8 mouse cellular contexts compared by ENCODE assay signal in genomic region chr7:63212084-63212723, GRCm38 (mm10). TPM values are rescaled to one million over a fixed set of nuclear protein-coding genes. Genes with fewer than 3 reads are reported as not detected.
DNase-seq lines count a peak whose midpoint lies in the region; ATAC-seq and TF ChIP-seq lines count a peak whose summit lies in the region.
"Had no signal": no experiment of that assay in that cellular context is flagged by ENCODE, and none has a peak within 500 bp of the region (broad histone marks: within the 10 kb centered on the region; RNA-seq: fewer than 3 reads in every experiment).

Gene Chrna7, minus strand, starts transcription at chr7:63212569.

- no peaks in the 10 kb centered on the region for H3K4me1 ChIP-seq in brown adipose tissue, adult 24 weeks (ENCODE audit: control insufficient read depth, insufficient read depth, insufficient read length, low read length)
- no peaks in the 10 kb centered on the region for H3K4me1 ChIP-seq in embryonic fibroblast, embryonic 13.5 days (ENCODE audit: control insufficient read depth, insufficient read depth, low read length)
- no peaks in the 10 kb centered on the region for H3K4me1 ChIP-seq in heart, embryonic 11.5 days (ENCODE audit: control insufficient read depth, insufficient read depth, low read length)
- no peaks in the 10 kb centered on the region for H3K4me1 ChIP-seq in limb, embryonic 11.5 days (ENCODE audit: control insufficient read depth, insufficient read depth, low read length)
- H3K4me1 ChIP-seq in midbrain, embryonic 13.5 days (replicated peaks): peaks cover 8% of the 10 kb centered on the region
- no peaks in the 10 kb centered on the region for H3K4me1 ChIP-seq in stomach, embryonic 16.5 days (ENCODE audit: control insufficient read depth, insufficient read depth, low read length)

- H3K9ac ChIP-seq in heart, embryonic 11.5 days (ENCODE audit: low read depth, low read length): peak within 1 kb of the TSS; percentile 61; the same call in 1 of the 2 replicates
- H3K9ac ChIP-seq in limb, embryonic 11.5 days (ENCODE audit: low read length): peak within 1 kb of the TSS; percentile 68
- H3K9ac ChIP-seq in midbrain, embryonic 13.5 days (replicated peaks): peak within 1 kb of the TSS; percentile 77
- H3K9ac ChIP-seq in stomach, embryonic 16.5 days (ENCODE audit: low read length): peak within 1 kb of the TSS; percentile 67

- TF ChIP-seq POLR2A in embryonic fibroblast, embryonic 13.5 days (IDR thresholded peaks at IDR 0.05; ENCODE audit: low read depth, low read length): no peak

- ATAC-seq in heart, embryonic 11.5 days (replicated peaks; ENCODE audit: insufficient number of reproducible peaks, low FRiP score, low TSS enrichment): peak; percentile 89
- peak; percentile 87 for ATAC-seq in limb, embryonic 11.5 days (ENCODE audit: insufficient number of reproducible peaks, low FRiP score, low TSS enrichment, low read depth)
- ATAC-seq in midbrain, embryonic 13.5 days: peak; percentile 94
- peak; percentile 94 for ATAC-seq in stomach, embryonic 16.5 days (ENCODE audit: insufficient read depth, low FRiP score)

- WGBS in heart, embryonic 11.5 days (ENCODE audit: insufficient replicate concordance): under 1% methylated on average over 58 of the region's 73 CpGs
- under 1% methylated on average over 59 of the region's 73 CpGs for WGBS in limb, embryonic 11.5 days
- WGBS in midbrain, embryonic 13.5 days: under 1% methylated on average over 65 of the region's 73 CpGs
- WGBS in stomach, embryonic 16.5 days: under 1% methylated on average over 56 of the region's 73 CpGs

- no peaks in the 10 kb centered on the region for H3K36me3 ChIP-seq in heart, embryonic 11.5 days (ENCODE audit: control insufficient read depth, insufficient read depth, low read length)
- no peaks in the 10 kb centered on the region for H3K36me3 ChIP-seq in limb, embryonic 11.5 days (ENCODE audit: control insufficient read depth, insufficient read depth, low read length)
- H3K36me3 ChIP-seq in midbrain, embryonic 13.5 days: no peaks in the 10 kb centered on the region
- no peaks in the 10 kb centered on the region for H3K36me3 ChIP-seq in stomach, embryonic 16.5 days (ENCODE audit: control insufficient read depth, insufficient read depth, low read length)

- H3K27ac ChIP-seq in brown adipose tissue, adult 24 weeks (replicated peaks; ENCODE audit: low read depth, low read length): no peak within 1 kb of the TSS
- no peak within 1 kb of the TSS for H3K27ac ChIP-seq in embryonic fibroblast, embryonic 13.5 days (ENCODE audit: insufficient read depth, low read length)
- no peak within 1 kb of the TSS for H3K27ac ChIP-seq in heart, embryonic 11.5 days (ENCODE audit: low read depth, low read length)
- no peak within 1 kb of the TSS for H3K27ac ChIP-seq in limb, embryonic 11.5 days (replicated peaks; ENCODE audit: low read depth, low read length)
- peak within 1 kb of the TSS; percentile 75 for H3K27ac ChIP-seq in midbrain, embryonic 13.5 days
- H3K27ac ChIP-seq in stomach, embryonic 16.5 days (ENCODE audit: low read length): no peak within 1 kb of the TSS
- H3K27ac ChIP-seq: macrophage had no signal

- no peaks in the 10 kb centered on the region for H3K9me3 ChIP-seq in heart, embryonic 11.5 days (replicated peaks; ENCODE audit: control insufficient read depth, low read length)
- H3K9me3 ChIP-seq in limb, embryonic 11.5 days (ENCODE audit: control insufficient read depth, low read length): no peaks in the 10 kb centered on the region
- no peaks in the 10 kb centered on the region for H3K9me3 ChIP-seq in midbrain, embryonic 13.5 days
- H3K9me3 ChIP-seq in stomach, embryonic 16.5 days (replicated peaks; ENCODE audit: control insufficient read depth, low read length): no peaks in the 10 kb centered on the region

- H3K27me3 ChIP-seq in heart, embryonic 11.5 days (ENCODE audit: control insufficient read depth, insufficient read depth, low read length): peaks cover 10% of the 10 kb centered on the region; the same call in 1 of the 2 replicates
- no peaks in the 10 kb centered on the region for H3K27me3 ChIP-seq in limb, embryonic 11.5 days (ENCODE audit: control insufficient read depth, insufficient read depth, low read length)
- peaks cover 11% of the 10 kb centered on the region for H3K27me3 ChIP-seq in midbrain, embryonic 13.5 days
- peaks cover 8% of the 10 kb centered on the region; the same call in 1 of the 2 replicates for H3K27me3 ChIP-seq in stomach, embryonic 16.5 days (ENCODE audit: control insufficient read depth, insufficient read depth, low read length)

- H3K4me2 ChIP-seq in heart, embryonic 11.5 days: peak within 1 kb of the TSS; percentile 87
- peak within 1 kb of the TSS; percentile 80 for H3K4me2 ChIP-seq in limb, embryonic 11.5 days (ENCODE audit: low read depth, severe bottlenecking)
- H3K4me2 ChIP-seq in midbrain, embryonic 13.5 days (replicated peaks): peak within 1 kb of the TSS; percentile 91
- H3K4me2 ChIP-seq in stomach, embryonic 16.5 days (ENCODE audit: low read depth, low read length): peak within 1 kb of the TSS; percentile 99

- 0 out of 2 replicates have a peak, but pooled peaks have one; percentile 10 for TF ChIP-seq CTCF in embryonic fibroblast, embryonic 13.5 days (IDR thresholded peaks at IDR 0.05; ENCODE audit: borderline replicate concordance, insufficient read depth, low read length)

- peak; percentile 69 for DNase-seq in kidney, adult 9 months
- DNase-seq in limb, embryonic 11.5 days (ENCODE audit: low spot score): peak; percentile 87

- H3K4me3 ChIP-seq in brown adipose tissue, adult 24 weeks (ENCODE audit: insufficient read depth, low read depth, low read length): peak within 1 kb of the TSS; percentile 34; the same call in 1 of the 2 replicates
- H3K4me3 ChIP-seq in embryonic fibroblast, embryonic 13.5 days (ENCODE audit: insufficient read depth, low read length): peak within 1 kb of the TSS; percentile 38
- H3K4me3 ChIP-seq in heart, embryonic 11.5 days (ENCODE audit: low read depth, low read length): peak within 1 kb of the TSS; percentile 64
- H3K4me3 ChIP-seq in limb, embryonic 11.5 days (ENCODE audit: low read depth, low read length): peak within 1 kb of the TSS; percentile 61
- peak within 1 kb of the TSS; percentile 76 for H3K4me3 ChIP-seq in midbrain, embryonic 13.5 days (replicated peaks)
- peak within 1 kb of the TSS; percentile 62 for H3K4me3 ChIP-seq in stomach, embryonic 16.5 days (replicated peaks; ENCODE audit: low read length)

RNA-seq across cellular contexts. Expression of gene Chrna7, which starts in this region (rescaled TPM):
- polyA plus RNA-seq in brown adipose tissue, adult 24 weeks (2012; ENCODE audit: insufficient read depth, insufficient read length, missing spikeins): not detected in 2 replicates
- polyA plus RNA-seq in embryonic fibroblast, embryonic 13.5 days (2011; ENCODE audit: insufficient read length, low read depth, missing spikeins): 1.3 and 1.7 TPM in 2 replicates
- polyA plus RNA-seq in heart, embryonic 11.5 days (2014; fragmentation: Nextera tagmentation; extraction: Ambion mirVana): 0.34 and 1.1 TPM in 2 replicates
- polyA plus RNA-seq in limb, embryonic 11.5 days (2014; fragmentation: Nextera tagmentation; extraction: Ambion mirVana): 4.5 and 4.6 TPM in 2 replicates
- polyA plus RNA-seq in midbrain, embryonic 13.5 days (2015; fragmentation: Nextera tagmentation; extraction: Ambion mirVana): 4.5 and 5.8 TPM in 2 replicates
- polyA plus RNA-seq in stomach, embryonic 16.5 days (2015; fragmentation: Nextera tagmentation; extraction: Ambion mirVana): 1.6 and 2.4 TPM in 2 replicates
- polyA plus RNA-seq: macrophage had no signal
